Mouse (Mus musculus) layer of hippocampus, postnatal 36 days (tissue): ENCODE measurements around the gene Ptpn6. TPM values are rescaled to one million over a fixed set of nuclear protein-coding genes. Genes with fewer than 3 reads are reported as not detected.

Experiments used
- DNase-seq, 2 experiments: peaks; one replicate each; pipeline ENCODE4 v3.0.0; 2022
- total RNA-seq, 2 experiments: library from RNA; stranded (reverse); gene quantifications; 2 replicates each; pipeline ENCODE4 v1.2.3; 2021

Ptpn6 gene
- total RNA-seq, 2 experiments from 2014 or later, result 2.9 to 3.0 TPM

DNA sequence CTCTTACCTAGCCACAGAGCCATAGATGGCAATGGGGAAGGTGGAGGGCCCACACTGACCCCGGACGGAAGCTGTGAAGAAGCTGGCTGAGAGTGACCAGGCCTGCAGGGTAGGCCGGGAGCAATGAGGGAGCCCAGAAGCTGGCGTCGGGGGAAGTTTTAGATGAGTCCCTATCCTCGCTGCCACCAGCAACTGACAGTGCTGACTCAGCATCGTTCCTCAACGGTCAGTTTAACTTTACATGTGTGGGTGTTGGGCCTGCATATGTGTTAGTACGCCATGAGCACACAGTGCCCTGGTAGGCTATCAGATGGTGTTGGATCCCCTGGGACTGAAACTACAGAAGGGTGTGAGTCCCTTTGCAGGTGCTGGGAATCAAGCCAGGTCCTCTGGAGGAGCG is 14.0 kb downstream of the Ptpn6 start:
- no peak for DNase-seq

DNA sequence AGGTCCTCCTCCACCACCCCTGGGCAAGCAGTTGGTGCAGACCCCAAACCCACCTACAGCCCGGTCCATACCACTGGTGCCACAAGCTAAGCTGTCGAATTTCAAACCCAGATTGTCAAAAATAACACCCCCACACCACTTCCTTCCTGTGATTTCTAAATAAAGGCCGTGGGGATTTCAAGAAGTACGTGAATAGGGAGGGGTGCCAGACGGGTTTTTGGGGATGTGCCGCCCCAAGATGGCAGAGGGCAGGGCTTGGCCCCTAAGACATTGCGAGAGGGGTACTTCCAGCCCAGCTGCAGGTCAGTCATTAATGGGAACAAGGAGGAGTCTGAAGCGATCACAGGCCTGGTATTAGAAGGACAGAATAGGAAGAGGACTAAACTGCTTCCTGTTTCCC is 15.0 kb downstream of the Ptpn6 start:
- DNase-seq, result no peak

DNA sequence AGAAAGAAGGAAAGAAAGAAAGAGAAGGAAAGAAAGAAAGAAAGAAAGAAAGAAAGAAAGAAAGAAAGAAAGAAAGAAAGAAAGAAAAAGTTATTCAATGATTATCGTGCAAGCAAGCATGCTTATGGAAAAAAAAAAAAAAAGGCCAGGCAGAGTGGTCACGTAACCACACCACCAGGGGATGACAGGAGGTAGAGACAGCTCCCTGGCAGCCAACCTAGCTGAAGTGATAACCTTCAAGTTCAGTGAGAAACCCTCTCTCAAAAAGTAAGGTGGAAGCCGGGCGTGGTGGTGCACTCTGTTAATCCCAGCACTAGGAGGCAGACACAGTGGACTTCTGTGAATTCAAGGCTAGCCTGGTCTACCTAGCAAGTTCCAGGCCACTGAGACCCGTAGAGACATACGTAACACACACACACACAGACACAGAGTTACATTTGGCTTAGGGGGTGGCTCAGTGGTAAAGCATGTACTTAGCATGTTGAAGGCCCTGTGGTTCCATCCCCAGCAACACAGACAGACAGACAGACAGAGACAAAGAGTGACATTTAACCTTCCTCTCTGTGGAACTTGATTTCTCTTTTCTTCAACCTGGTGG is 15.5 kb downstream of the Ptpn6 start:
- DNase-seq, result no peak

DNA sequence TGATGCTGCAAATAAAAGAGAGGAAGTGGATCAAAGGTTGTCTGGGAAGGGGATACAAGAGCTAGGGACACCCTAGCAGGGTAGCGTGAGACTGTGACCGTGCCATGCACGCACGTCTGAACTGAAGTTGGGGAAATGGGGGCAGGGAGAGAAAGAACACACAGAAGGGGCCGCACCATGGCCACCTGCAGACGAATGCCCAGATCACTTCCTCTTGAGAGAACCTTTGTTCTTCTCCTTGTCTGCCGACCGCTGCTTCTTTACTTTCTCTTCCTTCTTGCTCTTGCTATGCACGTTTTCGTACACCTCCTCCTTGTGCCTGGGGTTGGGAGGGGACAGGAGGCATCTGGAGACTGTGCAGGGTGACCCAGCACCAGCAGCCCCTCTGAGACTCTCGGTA is 17.6 kb downstream of the Ptpn6 start:
- no peak for DNase-seq

DNA sequence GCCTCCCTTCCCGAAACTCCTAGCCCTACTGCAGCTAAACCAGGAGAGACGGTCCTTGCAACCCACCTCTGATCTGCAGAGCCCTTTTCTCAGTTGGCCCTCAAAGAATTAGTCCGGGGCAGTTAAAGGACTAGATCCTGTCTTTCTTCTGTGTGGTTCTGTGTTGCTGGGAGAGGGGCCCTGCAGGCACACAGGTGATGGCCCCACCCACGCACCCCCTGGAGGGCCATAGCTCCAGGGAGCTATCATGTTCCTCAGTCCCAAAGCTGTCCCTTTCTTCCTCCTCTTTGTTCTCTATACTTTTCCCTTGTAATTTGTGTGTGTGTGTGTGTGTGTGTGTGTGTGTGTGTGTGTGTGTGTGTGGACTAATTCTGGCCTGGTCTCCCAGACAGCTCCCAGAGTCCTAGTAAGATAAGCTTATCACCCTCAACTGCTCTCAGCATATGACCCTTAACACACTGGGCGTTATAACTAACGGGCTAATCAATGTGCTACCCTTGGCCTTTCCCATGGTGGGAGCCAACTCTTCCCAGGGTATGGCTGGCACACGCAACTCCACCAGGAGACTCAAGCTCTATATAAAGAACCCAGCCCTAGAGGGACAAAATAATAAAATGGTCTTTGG is 19.0 kb downstream of the Ptpn6 start:
- DNase-seq, result no peak

DNA sequence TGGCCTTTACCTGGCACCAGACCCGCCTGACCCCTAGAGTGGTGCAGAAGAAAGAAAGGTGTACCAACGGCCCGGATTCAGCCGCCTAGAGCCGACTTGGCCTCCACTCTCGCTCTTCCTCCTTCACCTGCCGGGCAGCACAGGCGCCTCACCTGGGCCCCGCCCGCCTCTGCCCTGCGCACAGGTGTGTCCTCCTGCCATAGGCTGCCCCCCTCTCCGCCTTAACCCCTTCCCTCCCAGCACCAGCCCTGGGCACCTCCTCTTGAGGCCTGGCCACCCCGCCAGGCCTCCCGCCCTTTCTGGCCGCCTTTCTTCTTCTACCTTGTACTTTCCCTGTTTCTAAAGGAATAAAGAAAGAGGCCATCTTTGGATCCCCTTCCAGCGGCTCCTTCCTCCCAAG is 19.8 kb downstream of the Ptpn6 start:
- DNase-seq, result no peak

DNA sequence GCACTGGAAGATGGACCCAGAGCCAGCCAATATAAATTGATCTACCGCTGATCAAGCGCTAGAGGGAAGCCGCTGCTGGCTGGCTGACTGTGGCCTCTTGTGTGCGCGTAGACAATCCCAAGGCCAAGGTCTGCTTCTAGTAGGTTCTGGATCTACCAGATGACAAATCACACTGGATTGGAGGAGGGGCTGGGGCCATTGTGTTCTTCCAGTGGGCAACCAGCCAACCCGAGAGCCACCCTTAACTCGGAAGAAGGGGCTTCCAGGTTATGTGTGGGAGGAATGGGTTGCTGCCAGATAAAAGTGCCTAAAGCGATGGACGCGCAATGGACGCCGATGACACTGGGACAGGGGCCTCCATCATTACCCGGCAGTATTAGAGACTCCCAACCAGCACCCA is 20.5 kb downstream of the Ptpn6 start:
- no peak for DNase-seq

DNA sequence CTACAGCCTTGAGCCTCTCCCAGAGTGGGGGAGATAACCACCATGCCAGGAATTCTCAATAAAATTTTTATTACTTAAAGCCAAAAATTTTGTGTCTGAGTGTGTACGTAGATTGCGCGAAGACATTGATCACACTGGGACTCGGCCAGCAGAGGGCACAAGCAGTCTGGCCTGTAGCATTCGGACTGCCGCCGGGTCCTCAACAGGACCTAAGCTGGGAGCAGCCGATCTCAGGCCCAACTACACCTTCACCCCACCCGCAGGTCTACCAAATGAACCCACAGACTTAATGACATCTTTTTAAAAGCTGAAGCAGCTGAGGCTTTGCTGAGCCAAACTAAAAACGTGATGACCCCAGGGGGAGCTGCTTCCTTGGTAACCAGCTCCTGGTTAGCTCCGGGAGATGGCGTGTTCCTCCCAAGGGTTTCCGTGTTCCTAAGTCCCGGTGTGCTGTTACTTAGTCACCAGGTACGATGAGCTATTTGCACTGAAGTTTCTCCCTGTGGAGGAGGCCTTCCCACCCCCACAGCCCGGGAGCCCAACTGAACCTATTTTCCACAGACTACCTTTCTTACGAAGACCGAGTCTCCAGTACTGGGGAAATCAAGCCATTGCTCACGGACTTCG is 21.5 kb downstream of the Ptpn6 start:
- no peak for DNase-seq

DNA sequence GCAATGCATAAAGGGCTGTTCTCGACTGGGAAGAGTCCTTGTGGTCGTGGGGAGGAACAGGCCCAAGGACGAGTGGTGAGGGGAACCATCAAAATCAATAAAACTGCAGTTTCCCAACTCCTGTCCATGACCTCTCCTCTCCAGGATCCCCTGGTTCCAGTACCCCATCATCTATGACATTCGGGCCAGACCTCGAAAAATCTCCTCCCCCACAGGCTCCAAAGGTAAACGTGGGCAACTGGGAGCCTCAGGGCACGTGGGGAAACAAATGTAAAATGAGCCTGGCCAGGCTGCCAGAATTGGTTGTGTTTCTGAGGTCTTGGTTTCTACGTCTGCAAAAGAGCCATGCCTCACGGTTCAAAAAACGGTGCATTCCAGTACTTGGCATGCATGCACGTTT is 25.6 kb downstream of the Ptpn6 start:
- DNase-seq, result no peak

DNA sequence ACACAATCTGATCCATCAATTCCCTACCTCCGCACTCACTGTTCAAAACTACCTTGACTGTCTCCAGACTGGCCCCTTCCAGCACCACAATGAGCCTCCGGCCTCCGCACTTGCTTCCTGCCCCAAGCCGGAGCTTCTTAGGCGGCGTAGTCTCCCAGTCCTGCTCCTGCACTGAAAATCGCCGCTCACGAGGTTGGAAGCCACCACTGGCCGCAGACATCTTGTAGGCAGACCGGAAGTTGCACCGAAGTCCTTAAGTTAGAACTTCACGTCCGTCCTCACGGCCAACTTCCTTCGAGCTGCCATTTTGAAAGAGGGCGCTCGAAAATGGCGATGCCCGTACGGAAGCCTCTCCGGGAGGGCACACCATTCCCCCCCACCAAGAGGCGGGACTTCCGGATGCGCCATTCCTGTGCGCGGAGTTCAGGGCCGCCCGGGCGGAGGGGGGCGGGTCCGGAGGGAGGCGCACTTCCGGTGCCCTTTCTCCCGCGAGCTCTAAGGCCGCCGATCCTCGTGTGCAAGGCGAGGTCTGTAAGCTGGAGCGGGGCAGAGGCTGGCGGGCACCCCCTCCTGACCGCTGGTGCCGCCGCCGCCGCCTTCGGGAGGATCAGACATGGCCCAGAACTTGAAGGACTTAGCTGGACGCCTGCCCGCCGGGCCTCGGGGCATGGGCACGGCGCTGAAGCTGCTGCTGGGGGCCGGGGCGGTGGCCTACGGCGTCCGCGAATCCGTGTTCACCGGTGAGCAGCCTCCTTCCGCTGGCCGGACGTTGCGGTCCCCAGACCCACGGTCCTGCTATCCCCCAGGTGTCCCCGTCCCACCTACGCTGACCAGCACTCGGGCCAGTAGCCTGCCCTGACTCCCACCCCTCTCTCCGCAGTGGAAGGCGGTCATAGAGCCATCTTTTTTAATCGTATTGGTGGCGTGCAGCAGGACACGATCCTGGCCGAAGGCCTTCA is 26.4 kb downstream of the Ptpn6 start, which contains the start of the genes Emg1 and Phb2:
Emg1 (minus strand) TSS at position 355 of the 959 bp plus-strand sequence.
Phb2 (plus strand) TSS at position 513 of the 959 bp plus-strand sequence.
- peak; percentile 97 to 99 for DNase-seq

DNA sequence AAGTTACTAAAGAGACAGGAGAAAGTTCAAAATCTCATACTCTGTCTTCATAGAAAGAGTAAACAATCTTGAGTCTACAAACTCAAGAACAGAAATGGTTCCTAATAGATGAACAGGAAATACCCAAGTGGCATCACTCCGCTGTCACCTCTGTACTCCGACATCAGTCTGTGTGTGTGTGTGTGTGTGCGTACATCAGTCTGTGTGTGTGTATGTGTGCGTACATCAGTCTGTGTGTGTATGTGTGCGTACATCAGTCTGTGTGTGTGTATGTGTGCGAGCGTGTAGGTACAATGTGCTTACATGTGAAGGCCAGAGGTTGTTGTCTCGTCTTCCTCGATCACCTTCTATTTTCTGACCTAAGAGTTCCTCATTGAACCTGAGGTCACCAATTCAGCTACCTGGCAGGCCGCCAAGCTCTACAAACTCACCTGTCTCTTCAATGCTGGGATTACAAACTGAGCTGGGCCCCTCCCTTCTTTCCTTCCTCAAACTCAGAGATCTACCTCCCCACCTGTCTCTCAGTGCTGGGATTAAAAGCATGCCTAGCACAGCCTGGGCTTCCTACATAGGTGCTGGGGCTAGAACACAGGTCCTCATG is 30.1 kb downstream of the Ptpn6 start:
- DNase-seq, result no peak

DNA sequence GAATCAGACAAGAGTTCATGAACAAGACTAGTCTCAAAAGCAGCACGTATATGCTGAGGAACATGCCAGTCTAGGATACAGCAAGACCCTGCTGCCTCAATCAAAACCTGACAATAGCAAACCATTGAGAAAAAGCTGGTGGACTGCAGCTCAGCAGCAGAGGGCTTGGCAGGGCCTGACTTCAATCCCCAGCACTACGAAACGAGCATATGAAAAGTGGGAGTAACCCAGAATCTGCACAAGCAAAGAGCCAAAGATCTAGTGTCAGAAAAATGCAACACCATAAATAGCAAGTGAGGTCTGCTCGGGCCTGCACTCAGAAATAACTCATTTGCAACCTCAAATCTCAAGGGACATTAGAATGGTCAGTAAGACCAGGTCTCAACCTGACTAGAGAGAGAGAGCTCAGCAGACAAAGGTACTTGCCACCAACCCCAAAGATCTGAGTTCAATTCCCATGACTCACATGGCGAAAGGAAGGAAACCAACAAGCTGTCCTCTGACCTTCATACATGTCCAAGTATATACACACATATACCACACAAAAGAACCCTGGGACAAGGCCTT is 32.4 kb downstream of the Ptpn6 start:
- DNase-seq, result peak in 1 of 2 experiments; percentile 27

DNA sequence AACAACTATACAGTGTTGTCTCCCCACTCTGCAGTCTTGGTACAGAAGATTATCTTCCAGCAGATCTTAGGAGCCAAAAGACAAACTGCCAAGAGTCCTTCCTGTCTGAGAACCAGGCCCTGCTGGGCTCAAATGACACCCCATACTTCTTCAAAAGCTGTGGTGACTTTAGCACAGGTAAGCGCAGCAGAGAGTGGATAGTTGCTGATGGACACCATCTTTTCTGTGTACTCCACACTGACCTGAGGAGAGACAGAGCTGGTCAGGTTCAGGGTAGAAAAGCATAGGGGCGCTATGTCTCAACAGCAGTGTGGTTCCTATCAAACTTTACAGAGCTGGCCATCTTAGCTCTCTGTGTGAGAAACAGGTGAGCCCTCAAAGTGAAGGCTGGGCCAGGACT is 34.1 kb downstream of the Ptpn6 start:
- no peak for DNase-seq

DNA sequence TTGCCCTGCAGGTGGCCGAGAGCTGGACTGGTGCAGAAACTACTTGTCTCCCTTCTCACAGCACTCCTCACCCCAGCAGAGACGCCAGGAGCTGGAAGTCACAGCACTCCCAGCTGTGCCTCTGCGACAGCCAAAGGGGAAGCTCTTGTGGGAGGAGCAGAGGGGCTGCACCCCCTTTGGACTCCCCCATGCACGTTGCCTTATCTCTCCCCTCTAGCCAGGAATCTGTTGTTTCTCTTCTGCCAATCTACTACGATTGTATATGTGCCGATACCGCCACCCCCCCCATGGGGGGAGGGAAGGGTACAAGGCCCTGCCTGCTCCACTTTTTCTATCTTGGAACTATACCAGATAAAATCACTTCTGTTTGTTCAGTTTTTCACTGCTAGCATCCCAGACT is 34.7 kb downstream of the Ptpn6 start:
- DNase-seq, result no peak

DNA sequence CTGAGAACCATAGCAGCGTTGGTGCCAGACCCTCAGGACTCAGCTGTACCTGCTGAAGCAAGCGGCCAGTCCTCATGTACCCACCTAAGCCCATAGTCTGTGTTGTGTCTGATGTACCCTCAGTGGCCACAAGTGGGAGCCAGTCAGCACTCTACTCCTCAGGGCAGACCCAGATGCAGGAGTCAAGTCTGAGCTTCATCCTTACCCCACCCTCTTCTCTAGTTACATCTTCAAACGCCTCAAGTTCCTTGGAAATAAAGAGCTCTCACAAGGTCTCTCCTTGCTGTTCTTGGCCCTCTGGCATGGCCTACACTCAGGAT is 35.8 kb downstream of the Ptpn6 start:
- DNase-seq, result peak; percentile 54 to 61

DNA sequence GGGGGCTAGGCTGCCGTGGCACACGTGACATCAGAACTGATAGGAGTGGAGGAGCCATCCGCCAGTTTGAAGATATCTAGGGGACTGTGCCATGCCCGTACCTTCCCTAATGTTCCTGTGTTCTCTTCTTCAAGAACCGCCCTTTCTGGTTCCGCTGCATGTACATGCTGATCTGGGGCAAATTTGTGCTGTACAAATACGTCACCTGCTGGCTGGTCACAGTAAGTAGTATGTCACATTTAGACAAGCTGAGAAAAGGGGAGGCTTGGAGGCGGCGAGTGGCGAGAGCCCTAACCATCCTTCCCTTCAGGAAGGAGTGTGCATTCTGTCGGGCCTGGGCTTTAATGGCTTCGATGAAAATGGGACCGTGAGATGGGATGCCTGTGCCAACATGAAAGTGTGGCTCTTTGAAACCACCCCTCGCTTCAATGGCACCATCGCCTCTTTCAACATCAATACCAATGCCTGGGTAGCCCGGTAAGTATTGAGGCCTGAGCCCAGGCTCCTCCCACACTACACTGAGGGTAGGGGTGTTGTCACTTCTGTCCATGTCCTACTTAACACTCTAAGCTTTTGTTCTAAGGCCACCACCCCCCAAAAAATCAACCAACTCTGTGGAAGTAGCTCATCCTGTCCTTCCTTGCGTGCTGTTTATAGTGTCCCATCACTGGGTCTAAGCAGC is 36.3 kb downstream of the Ptpn6 start:
- DNase-seq, result no peak

DNA sequence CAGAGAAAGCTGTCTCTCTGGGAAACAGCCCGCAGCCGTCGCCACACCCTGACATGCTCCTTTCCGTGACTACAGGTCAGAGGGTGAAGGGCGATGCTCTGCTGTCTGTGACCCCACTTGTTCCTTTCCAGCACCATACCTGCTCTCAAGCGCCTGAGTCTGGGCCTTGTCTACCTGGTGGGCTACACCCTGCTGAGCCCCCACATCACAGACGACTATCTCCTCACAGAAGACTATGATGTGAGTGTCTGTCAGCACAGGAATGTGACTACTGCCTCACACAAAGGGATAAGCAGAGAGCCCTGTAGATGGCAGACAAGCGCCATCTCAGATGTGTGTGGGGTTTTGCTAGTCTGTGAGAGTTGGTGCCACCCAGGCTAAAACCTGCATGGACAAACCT is 37.2 kb downstream of the Ptpn6 start:
- DNase-seq, result no peak

DNA sequence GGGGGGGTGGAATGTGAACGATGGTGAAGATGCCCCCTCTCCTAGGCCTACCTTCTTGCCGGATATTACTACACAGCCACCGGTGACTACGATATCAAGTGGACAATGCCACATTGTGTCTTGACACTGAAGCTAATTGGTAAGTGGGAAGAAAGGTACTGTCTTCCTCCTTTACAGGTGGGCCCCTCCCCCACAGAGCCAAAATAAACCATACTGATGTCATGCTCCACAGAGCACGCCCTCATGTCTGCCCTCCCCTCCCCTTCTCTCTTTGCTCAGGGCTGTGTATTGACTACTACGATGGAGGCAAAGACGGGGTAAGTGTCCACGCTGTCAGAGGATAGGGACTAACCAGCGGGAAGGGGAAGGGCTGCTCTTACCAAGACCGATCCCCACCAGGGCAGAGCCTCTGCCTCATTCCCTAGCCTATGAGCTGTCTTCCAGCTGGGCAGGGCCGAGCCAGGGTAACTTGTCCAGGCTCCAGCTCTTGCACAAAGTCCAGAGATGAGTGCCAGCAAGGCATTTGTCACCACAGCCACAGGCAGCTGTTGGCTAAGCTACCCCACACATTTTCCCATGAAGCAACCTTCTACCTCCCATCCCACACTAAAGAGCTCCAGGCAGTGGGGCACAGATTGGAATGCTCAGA is 38.4 kb downstream of the Ptpn6 start:
- peak; percentile 46 to 62 for DNase-seq

DNA sequence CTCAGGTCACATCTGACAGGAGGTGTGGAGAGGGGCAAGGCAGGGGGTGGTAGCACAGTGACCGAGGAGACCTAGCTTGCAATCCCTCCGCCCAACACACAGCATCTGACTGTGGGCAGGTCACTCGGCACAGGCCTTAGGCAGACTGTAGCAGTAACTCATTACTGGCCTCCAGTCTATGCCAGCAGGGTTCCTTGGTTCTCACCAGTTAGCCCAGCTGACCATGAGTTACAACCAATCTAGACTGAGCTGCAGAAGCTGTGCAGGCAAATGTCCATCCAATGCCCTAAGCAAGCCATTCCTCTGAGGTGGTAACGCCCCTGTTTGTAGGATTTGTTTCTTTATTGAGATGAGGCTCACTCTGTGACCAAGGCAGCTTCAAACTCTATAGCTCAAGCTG is 39.1 kb downstream of the Ptpn6 start:
- DNase-seq, result no peak

DNA sequence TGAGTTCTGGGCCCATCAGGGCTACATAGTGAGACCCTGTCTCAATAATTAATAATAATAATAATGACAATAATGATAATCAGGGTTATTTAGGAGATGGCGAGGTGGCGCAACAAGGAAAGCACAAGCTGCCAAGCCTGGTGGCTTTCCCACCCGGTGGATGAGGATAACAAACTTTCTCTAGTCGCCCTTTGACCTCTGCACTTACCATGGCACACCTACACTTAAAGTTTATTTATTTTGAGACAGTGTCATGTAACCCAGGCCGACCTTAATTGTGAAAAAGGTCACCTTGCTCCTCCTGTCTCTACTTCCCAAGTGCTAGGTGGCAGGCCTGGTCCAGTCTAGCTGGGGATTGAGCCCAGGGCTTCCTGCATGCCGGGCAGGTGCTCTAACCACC is 39.8 kb downstream of the Ptpn6 start:
- DNase-seq, result no peak
